Comparison of ENCODE assay signal across 24 mouse cellular contexts in the genomic region with DNA sequence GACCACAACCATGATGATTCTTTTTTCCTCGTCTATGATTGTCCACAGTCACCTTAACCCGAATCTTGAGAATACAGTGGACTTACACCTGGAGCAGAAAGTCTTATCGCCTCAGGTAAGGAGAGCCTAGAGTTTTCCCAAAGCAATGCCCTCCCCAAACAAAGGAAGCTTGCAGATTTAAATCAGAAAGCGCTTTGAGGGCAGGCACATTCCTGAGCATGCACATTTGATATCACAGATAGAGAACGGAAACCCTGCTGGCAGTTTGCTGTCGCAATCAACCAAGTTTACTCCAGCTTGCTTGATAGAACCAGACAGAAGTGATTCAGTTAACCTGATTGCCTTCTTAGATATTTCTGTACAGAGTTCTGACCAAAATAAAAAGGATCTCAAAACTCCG.
DNase-seq lines count a peak whose midpoint lies in the region; ATAC-seq and TF ChIP-seq lines count a peak whose summit lies in the region.
"Had no signal": no experiment of that assay in that cellular context is flagged by ENCODE, and none has a peak within 500 bp of the region (broad histone marks: within the 10 kb centered on the region; RNA-seq: fewer than 3 reads in every experiment).

No protein-coding gene starts in this region.

- peak; percentile 24 for DNase-seq in intestine, embryonic 14.5 days (ENCODE audit: low spot score)
- DNase-seq in ES-CJ7 (ENCODE audit: low read depth, low spot score) (peak; percentile 88), ES-E14 (ENCODE audit: low read depth, low spot score) (peak; percentile 48), ZHBTc4 (ENCODE audit: low read depth, low spot score) (peak; percentile 80)
- DNase-seq in testis, postnatal 14 days (ENCODE audit: low spot score): no peak
- DNase-seq in heart, adult 9 months (ENCODE audit: low spot score in 2 of 2): no peak
- DNase-seq: adrenal gland, adult 2 months; adrenal gland, postnatal 10 days; adrenal gland, postnatal 25 days; cerebellum, adult 11 months; cerebellum, adult 18-20 months; cerebellum, adult 8-10 months; cerebellum, adult 9-11 months; cerebellum, postnatal 14 days; cerebellum, postnatal 36 days had no signal

- H3K27ac ChIP-seq in intestine, embryonic 14.5 days (ENCODE audit: low read depth): no peak overlapping the region
- no peak overlapping the region for H3K27ac ChIP-seq in intestine, embryonic 16.5 days (ENCODE audit: low read length)
- no peak overlapping the region for H3K27ac ChIP-seq in ES-E14 (ENCODE audit: insufficient read depth, low read depth, low read length, poor library complexity, severe bottlenecking)
- H3K27ac ChIP-seq: embryonic facial prominence, embryonic 13.5 days; embryonic facial prominence, embryonic 15.5 days; forebrain, embryonic 10.5 days; forebrain, embryonic 12.5 days had no signal

- peaks cover 13% of the 10 kb centered on the region; the same call in 1 of the 2 replicates for H3K4me1 ChIP-seq in intestine, embryonic 14.5 days (replicated peaks; ENCODE audit: control insufficient read depth, insufficient read depth, low read length)
- peaks cover 4% of the 10 kb centered on the region for H3K4me1 ChIP-seq in intestine, embryonic 16.5 days (ENCODE audit: control insufficient read depth, insufficient read depth, low read length)
- peaks cover 2% of the 10 kb centered on the region in 2 experiments; a peak in 2 of 4 replicates for H3K4me1 ChIP-seq in ES-E14 (ENCODE audit: control insufficient read depth in 2 of 2, insufficient read depth in 2 of 2, low read length in 2 of 2, poor library complexity in 1 of 2)
- H3K4me1 ChIP-seq: embryonic facial prominence, embryonic 13.5 days; embryonic facial prominence, embryonic 15.5 days; forebrain, embryonic 10.5 days; forebrain, embryonic 12.5 days had no signal

- in situ Hi-C loops in ES-E14 (cut with MboI; ENCODE audit: low sequenced_read_pairs in 2 of 2, unreplicated experiment in 2 of 2): no loop called here

- no peak overlapping the region for H3K4me2 ChIP-seq in intestine, embryonic 14.5 days (ENCODE audit: low read length)
- H3K4me2 ChIP-seq in intestine, embryonic 16.5 days (ENCODE audit: low read depth, low read length): no peak overlapping the region
- H3K4me2 ChIP-seq: embryonic facial prominence, embryonic 13.5 days; embryonic facial prominence, embryonic 15.5 days; forebrain, embryonic 12.5 days had no signal

- no peaks in the 10 kb centered on the region for H3K9me3 ChIP-seq in intestine, embryonic 14.5 days (ENCODE audit: control insufficient read depth, low read length)
- no peaks in the 10 kb centered on the region for H3K9me3 ChIP-seq in intestine, embryonic 16.5 days (ENCODE audit: control insufficient read depth, low read length)
- no peaks in the 10 kb centered on the region for H3K9me3 ChIP-seq in ES-E14 (ENCODE audit: control insufficient read depth, insufficient read depth, low read depth, low read length)
- H3K9me3 ChIP-seq: embryonic facial prominence, embryonic 13.5 days; embryonic facial prominence, embryonic 15.5 days; forebrain, embryonic 10.5 days had no signal

- no peak for ATAC-seq in intestine, embryonic 14.5 days (replicated peaks; ENCODE audit: low FRiP score, low TSS enrichment, low read depth)
- no peak for ATAC-seq in intestine, embryonic 16.5 days
- ATAC-seq in monocyte, adult 5-6 weeks (replicated peaks; ENCODE audit: insufficient number of reproducible peaks, low FRiP score, low TSS enrichment, poor library complexity, severe bottlenecking): no peak
- ATAC-seq: forebrain, embryonic 14.5 days; forebrain, embryonic 16.5 days had no signal

- no peak overlapping the region for H3K9ac ChIP-seq in intestine, embryonic 14.5 days (ENCODE audit: low read length)
- H3K9ac ChIP-seq in intestine, embryonic 16.5 days (ENCODE audit: low read depth, low read length): no peak overlapping the region
- no peak overlapping the region for H3K9ac ChIP-seq in ES-E14 (ENCODE audit: insufficient read depth, low read depth, low read length, poor library complexity, severe bottlenecking)
- H3K9ac ChIP-seq: embryonic facial prominence, embryonic 13.5 days; embryonic facial prominence, embryonic 15.5 days; forebrain, embryonic 12.5 days had no signal

- H3K36me3 ChIP-seq in intestine, embryonic 14.5 days (ENCODE audit: control insufficient read depth, insufficient read depth, low read length): no peaks in the 10 kb centered on the region
- H3K36me3 ChIP-seq in intestine, embryonic 16.5 days (ENCODE audit: control insufficient read depth, insufficient read depth, low read length): no peaks in the 10 kb centered on the region
- H3K36me3 ChIP-seq in ES-E14 (ENCODE audit: control insufficient read depth, insufficient read depth, low read length, poor library complexity, severe bottlenecking): no peaks in the 10 kb centered on the region
- H3K36me3 ChIP-seq: embryonic facial prominence, embryonic 13.5 days; embryonic facial prominence, embryonic 15.5 days; forebrain, embryonic 10.5 days; forebrain, embryonic 12.5 days had no signal

- H3K4me3 ChIP-seq in intestine, embryonic 14.5 days (ENCODE audit: low read depth, low read length): no peak overlapping the region
- H3K4me3 ChIP-seq in intestine, embryonic 16.5 days (ENCODE audit: low read length): no peak overlapping the region
- H3K4me3 ChIP-seq in ES-E14 (ENCODE audit: insufficient read depth in 1 of 2, low read depth in 1 of 2, low read length in 2 of 2, poor library complexity in 1 of 2, severe bottlenecking in 1 of 2): peak overlapping the region in 1 of 2 experiments; percentile 38; a peak in 1 of 4 replicates
- H3K4me3 ChIP-seq: embryonic facial prominence, embryonic 13.5 days; embryonic facial prominence, embryonic 15.5 days; erythroblast, embryonic 14.5 days; forebrain, embryonic 10.5 days; forebrain, embryonic 12.5 days had no signal

- H3K27me3 ChIP-seq in intestine, embryonic 14.5 days (replicated peaks; ENCODE audit: control insufficient read depth, insufficient read depth, low read length): no peaks in the 10 kb centered on the region
- H3K27me3 ChIP-seq in intestine, embryonic 16.5 days (replicated peaks; ENCODE audit: control insufficient read depth, insufficient read depth, low read length): no peaks in the 10 kb centered on the region
- H3K27me3 ChIP-seq: embryonic facial prominence, embryonic 13.5 days; embryonic facial prominence, embryonic 15.5 days; forebrain, embryonic 12.5 days had no signal

- 87% methylated on average over 7 of the region's 7 CpGs for WGBS in intestine, embryonic 14.5 days
- WGBS in intestine, embryonic 16.5 days: 83% methylated on average over 7 of the region's 7 CpGs

TF ChIP-seq in ES-E14, 5 proteins besides CTCF, POLR2A, EP300 and RAD21:
- no peak for TF ChIP-seq CHD2 (IDR thresholded peaks at IDR 0.05; ENCODE audit: low read depth, low read length)
- no peak for TF ChIP-seq ZNF384 (IDR thresholded peaks at IDR 0.05; ENCODE audit: low read depth, low read length)
- no peak for TF ChIP-seq HCFC1 (IDR thresholded peaks at IDR 0.05; ENCODE audit: borderline replicate concordance, insufficient read depth, low read length)
- no peak for TF ChIP-seq MAFK (IDR thresholded peaks at IDR 0.05; ENCODE audit: insufficient read depth, low read depth, low read length)
- no peak for TF ChIP-seq ZC3H11A (IDR thresholded peaks at IDR 0.05; ENCODE audit: borderline replicate concordance, low read depth, low read length)

Comparison
In these comparisons a context has a peak if more than half of its experiments do, and no peak if none do; other contexts are left out.
1. DNase-seq: peak in intestine, embryonic 14.5 days (single experiment), ES-CJ7 (single experiment), ES-E14 (single experiment) and ZHBTc4 (single experiment); none in testis, postnatal 14 days (single experiment) and heart, adult 9 months (0 of 2).